Mouse (Mus musculus): ENCODE data around the gene Crlf1. TPM values are rescaled to one million over a fixed set of nuclear protein-coding genes. Genes with fewer than 3 reads are reported as not detected.

Crlf1 gene
- polyA plus RNA-seq, 1 experiment from 2014 or later = 33.7 TPM

DNA sequence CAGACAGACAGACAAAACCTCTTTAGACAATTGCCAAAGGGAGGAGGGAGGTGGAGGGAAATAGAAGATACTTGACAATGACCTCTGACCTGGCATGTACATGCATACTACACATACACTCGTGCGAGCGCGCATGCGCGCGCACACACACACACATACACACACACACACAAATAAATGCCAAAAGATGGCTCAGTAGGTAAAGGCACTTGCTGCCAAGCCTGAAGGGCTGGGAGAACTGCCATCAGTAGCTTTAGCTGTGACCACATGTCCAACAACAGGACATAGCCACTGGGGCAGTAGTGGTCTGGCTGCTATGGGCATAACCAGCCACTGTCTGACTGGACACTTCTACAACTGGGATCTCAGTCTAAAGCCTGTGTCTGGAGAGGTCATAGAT is 21.1 kb upstream of the Crlf1 start:
- ATAC-seq (replicated peaks; ENCODE audit: low FRiP score, low read depth) (no peak), DNase-seq (ENCODE audit: low spot score) (no peak)
- peaks cover 9% of the 10 kb centered on the region; the same call in 1 of the 2 replicates for H3K4me1 ChIP-seq (replicated peaks; ENCODE audit: insufficient read depth, low read length)
- H3K4me3 ChIP-seq (replicated peaks; ENCODE audit: low read depth, low read length) = no peak overlapping the region
- H3K36me3 ChIP-seq (ENCODE audit: insufficient read depth, low read length) = no peaks in the 10 kb centered on the region
- WGBS = 100% methylated on average over 7 of the region's 7 CpGs
- no peaks in the 10 kb centered on the region for H3K27me3 ChIP-seq (ENCODE audit: insufficient read depth, low read length)
- no peak overlapping the region for H3K9ac ChIP-seq (ENCODE audit: low read depth, low read length)
- no peaks in the 10 kb centered on the region for H3K9me3 ChIP-seq (replicated peaks; ENCODE audit: low read length)
- no peak overlapping the region for H3K4me2 ChIP-seq (ENCODE audit: low read length)
- no peak for TF ChIP-seq CTCF (IDR thresholded peaks at IDR 0.05; ENCODE audit: low read depth)
- H3K27ac ChIP-seq = no peak overlapping the region

DNA sequence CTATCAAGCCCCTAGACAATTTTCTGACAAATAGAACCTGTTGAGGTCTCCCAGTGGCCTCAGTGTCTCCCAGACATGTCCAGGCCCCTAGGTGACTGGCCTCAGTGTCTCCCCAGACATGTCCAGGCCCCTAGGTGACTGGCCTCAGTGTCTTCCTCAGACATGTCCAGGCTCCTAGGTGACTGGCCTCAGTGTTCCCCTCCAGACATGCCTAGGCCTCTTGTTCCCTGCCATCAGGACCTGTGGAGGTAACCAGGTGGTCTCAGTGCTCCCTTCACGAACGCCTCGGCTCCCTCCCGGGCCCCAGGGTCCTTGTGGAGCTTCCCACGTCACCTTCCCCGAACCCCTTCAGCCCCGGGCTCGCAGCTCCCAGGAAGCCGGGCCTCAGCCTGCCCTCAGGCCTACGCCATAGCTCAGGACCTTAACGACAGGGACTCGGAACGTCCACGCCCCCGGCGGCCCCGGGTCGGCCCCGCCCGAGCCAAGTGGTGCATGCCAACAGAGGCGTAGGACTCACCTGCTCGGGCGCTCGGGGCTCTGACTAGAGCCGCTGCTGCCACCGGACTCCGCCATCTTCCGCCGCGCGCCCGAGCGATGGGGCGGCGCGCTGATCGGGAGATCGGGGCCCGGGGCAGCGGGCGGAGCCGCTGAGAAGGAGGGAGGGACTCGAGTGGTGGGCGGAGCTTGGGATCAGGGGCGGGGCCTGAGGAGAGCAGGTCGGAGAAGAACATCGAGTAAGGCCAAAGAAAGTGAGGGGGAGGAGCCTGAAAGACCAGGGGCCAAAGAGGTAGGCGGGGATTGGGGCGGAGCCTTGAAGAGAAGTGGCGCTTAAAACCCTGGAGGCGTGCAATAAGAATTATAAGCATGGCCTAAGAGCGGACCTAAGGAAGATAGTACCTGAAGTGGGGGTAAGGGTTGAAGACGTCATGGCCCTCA is 16.4 kb upstream of the Crlf1 start, which contains the start of gene Klhl26:
Klhl26 (minus strand) TSS at position 636 of the 936 bp plus-strand sequence.
- Histone ChIP-seq H3K4me2 (ENCODE audit: low read length) (peak within 1 kb of the TSS; percentile 83), H3K9ac (ENCODE audit: low read depth, low read length) (peak within 1 kb of the TSS; percentile 89), H3K4me1 (replicated peaks; ENCODE audit: insufficient read depth, low read length) (0 out of 2 replicates have a peak, but pooled peaks cover 7% of the 10 kb centered on the region), H3K27me3 (ENCODE audit: insufficient read depth, low read length) (no peaks in the 10 kb centered on the region), H3K9me3 (replicated peaks; ENCODE audit: low read length) (no peaks in the 10 kb centered on the region), H3K27ac (peak within 1 kb of the TSS; percentile 55), H3K36me3 (ENCODE audit: insufficient read depth, low read length) (no peaks in the 10 kb centered on the region), H3K4me3 (replicated peaks; ENCODE audit: low read depth, low read length) (peak within 1 kb of the TSS; percentile 76)
- under 1% methylated on average over 53 of the region's 53 CpGs for WGBS
- DNase-seq (ENCODE audit: low spot score) (peak; percentile 98), ATAC-seq (replicated peaks; ENCODE audit: low FRiP score, low read depth) (peak; percentile 92)
- no peak for TF ChIP-seq CTCF (IDR thresholded peaks at IDR 0.05; ENCODE audit: low read depth)

DNA sequence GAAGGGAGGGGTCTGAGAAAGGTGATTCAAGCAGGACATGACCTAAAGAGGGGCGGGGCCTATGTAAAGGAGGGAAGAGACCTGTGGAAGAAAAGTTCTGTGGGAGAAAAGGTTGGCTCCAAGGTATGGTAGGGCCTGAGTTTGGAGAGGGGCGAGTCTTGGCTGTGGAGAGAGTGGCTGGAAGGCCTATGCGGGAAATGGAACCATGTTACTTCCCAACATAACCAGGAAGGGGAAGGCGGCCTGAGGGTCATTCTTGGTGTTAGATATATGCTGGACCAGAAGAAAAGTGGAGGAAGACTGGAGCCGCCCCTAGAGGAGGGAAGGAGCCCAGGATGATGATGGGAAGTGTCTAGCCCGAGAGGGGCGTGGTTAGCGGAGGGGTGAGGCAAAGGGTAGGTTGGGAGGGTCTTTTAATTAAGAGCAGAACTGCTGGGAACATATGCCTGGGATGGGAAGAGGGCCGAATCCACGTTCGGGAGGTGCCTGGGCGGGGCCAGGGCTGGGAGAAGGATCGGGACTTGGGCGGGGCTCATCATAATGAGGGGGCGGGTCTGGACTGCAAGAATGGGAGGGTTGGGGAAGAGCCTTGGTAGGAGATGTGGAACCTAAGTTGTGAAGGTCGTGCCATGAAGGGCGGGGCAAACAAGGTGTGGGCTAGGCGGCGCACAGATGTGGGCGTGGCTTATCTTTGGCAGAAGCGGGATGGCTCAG is 15.5 kb upstream of the Crlf1 start:
- peak overlapping the region; percentile 54 for H3K27ac ChIP-seq
- peak overlapping the region; percentile 83 for H3K4me2 ChIP-seq (ENCODE audit: low read length)
- H3K9ac ChIP-seq (ENCODE audit: low read depth, low read length) = peak overlapping the region; percentile 89; the same call in 1 of the 2 replicates
- no peak for TF ChIP-seq CTCF (IDR thresholded peaks at IDR 0.05; ENCODE audit: low read depth)
- no peaks in the 10 kb centered on the region for H3K9me3 ChIP-seq (replicated peaks; ENCODE audit: low read length)
- peak overlapping the region; percentile 76 for H3K4me3 ChIP-seq (replicated peaks; ENCODE audit: low read depth, low read length)
- H3K27me3 ChIP-seq (ENCODE audit: insufficient read depth, low read length) = no peaks in the 10 kb centered on the region
- no peaks in the 10 kb centered on the region for H3K36me3 ChIP-seq (ENCODE audit: insufficient read depth, low read length)
- 4% methylated on average over 21 of the region's 21 CpGs for WGBS
- ATAC-seq (replicated peaks; ENCODE audit: low FRiP score, low read depth) (peak; percentile 57), DNase-seq (ENCODE audit: low spot score) (peak; percentile 61)
- 0 out of 2 replicates have a peak, but pooled peaks cover 7% of the 10 kb centered on the region for H3K4me1 ChIP-seq (replicated peaks; ENCODE audit: insufficient read depth, low read length)

DNA sequence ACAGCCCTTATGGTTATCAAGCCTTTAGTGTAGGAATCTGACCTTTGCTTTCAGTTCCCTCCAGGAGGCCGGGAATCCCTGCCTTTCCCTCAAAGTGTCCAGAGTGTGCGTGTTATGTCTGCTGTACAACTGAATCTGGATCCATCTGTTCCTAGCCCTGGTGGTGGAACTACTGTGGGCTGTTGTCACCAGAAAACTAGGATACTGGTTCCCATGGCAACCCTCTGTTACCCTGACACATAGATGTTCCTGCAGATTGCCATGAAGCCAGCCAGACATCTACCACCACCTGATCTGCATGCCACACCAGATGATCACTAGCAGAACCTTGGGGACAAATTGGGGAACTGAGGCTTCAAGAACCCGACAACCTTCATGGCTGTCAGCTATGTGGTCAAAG is 11.1 kb upstream of the Crlf1 start:
- WGBS = 75% methylated on average over 3 of the region's 3 CpGs
- ATAC-seq (replicated peaks; ENCODE audit: low FRiP score, low read depth) (no peak), DNase-seq (ENCODE audit: low spot score) (no peak)
- Histone ChIP-seq H3K9ac (ENCODE audit: low read depth, low read length) (no peak overlapping the region), H3K36me3 (ENCODE audit: insufficient read depth, low read length) (no peaks in the 10 kb centered on the region), H3K27ac (no peak overlapping the region), H3K4me1 (replicated peaks; ENCODE audit: insufficient read depth, low read length) (0 out of 2 replicates have a peak, but pooled peaks cover 3% of the 10 kb centered on the region), H3K4me2 (ENCODE audit: low read length) (no peak overlapping the region), H3K27me3 (ENCODE audit: insufficient read depth, low read length) (peaks cover 14% of the 10 kb centered on the region), H3K9me3 (replicated peaks; ENCODE audit: low read length) (no peaks in the 10 kb centered on the region), H3K4me3 (replicated peaks; ENCODE audit: low read depth, low read length) (no peak overlapping the region)
- TF ChIP-seq CTCF (IDR thresholded peaks at IDR 0.05; ENCODE audit: low read depth) = no peak

DNA sequence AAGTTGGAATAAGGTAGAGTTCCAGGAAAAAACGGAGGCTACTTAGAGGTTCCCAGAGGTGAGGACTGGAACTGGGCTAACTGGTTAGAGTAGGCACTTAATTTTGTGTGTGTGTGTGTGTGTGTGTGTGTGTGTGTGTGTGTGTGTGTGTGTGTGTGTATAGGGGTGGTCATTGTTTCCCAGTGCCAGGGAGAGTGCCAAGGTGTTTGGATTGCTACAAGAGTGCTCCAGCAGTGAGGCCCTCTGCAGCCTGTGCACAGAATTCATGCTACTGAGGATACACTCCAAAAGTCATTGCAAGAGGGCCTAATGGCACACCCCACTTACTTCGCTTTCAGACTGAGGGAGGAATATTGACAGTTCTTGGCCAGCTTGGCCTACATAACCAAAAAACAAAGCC is 10.0 kb upstream of the Crlf1 start:
- WGBS = 61% methylated on average over 2 of the region's 2 CpGs
- Histone ChIP-seq H3K27me3 (ENCODE audit: insufficient read depth, low read length) (peaks cover 19% of the 10 kb centered on the region), H3K36me3 (ENCODE audit: insufficient read depth, low read length) (no peaks in the 10 kb centered on the region), H3K27ac (no peak overlapping the region), H3K4me2 (ENCODE audit: low read length) (no peak overlapping the region), H3K4me1 (replicated peaks; ENCODE audit: insufficient read depth, low read length) (0 out of 2 replicates have a peak, but pooled peaks cover 5% of the 10 kb centered on the region), H3K4me3 (replicated peaks; ENCODE audit: low read depth, low read length) (no peak overlapping the region), H3K9ac (ENCODE audit: low read depth, low read length) (no peak overlapping the region), H3K9me3 (replicated peaks; ENCODE audit: low read length) (no peaks in the 10 kb centered on the region)
- no peak for ATAC-seq (replicated peaks; ENCODE audit: low FRiP score, low read depth)
- TF ChIP-seq CTCF (IDR thresholded peaks at IDR 0.05; ENCODE audit: low read depth) = no peak
- no peak for DNase-seq (ENCODE audit: low spot score)

DNA sequence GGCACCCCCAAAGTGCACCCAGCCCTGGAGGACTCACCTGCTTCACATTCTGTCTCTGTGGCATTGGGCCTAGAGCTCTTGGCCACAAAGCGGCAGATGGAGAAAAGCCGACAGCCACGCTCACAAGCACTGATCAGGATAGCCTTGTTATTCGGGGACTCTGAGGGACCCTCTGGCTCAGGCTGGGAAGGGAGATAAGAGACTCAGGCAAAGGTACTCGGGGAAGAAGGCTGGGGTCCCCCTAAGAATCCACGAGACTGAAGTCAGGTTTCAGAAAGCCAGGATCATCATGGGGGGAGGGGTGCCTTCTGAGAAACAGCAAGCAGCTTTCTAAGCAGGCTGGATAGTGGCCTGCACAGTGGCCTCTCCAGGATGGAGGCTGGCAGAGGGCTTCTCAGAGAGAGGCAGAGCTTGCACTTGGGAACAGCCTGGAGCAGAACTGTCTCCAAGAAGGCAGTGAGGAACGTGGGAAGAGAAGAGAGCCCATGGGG is 6.7 kb upstream of the Crlf1 start:
- no peak for ATAC-seq (replicated peaks; ENCODE audit: low FRiP score, low read depth)
- H3K4me2 ChIP-seq (ENCODE audit: low read length) = no peak overlapping the region
- H3K4me1 ChIP-seq (replicated peaks; ENCODE audit: insufficient read depth, low read length) = peaks cover 24% of the 10 kb centered on the region

More for the DNA sequence above, 6.7 kb upstream of the Crlf1 start:
- Histone ChIP-seq H3K27me3 (ENCODE audit: insufficient read depth, low read length) (peaks cover 47% of the 10 kb centered on the region), H3K4me3 (replicated peaks; ENCODE audit: low read depth, low read length) (no peak overlapping the region), H3K36me3 (ENCODE audit: insufficient read depth, low read length) (no peaks in the 10 kb centered on the region), H3K9me3 (replicated peaks; ENCODE audit: low read length) (no peaks in the 10 kb centered on the region), H3K27ac (no peak overlapping the region), H3K9ac (ENCODE audit: low read depth, low read length) (no peak overlapping the region)
- no peak for DNase-seq (ENCODE audit: low spot score)
- no peak for TF ChIP-seq CTCF (IDR thresholded peaks at IDR 0.05; ENCODE audit: low read depth)
- WGBS = 66% methylated on average over 7 of the region's 7 CpGs

All from kidney, postnatal 0 days (tissue).